Mouse (Mus musculus) Patski (cell line): Measurements from ENCODE around the gene Zfp992. TPM values are rescaled to one million over a fixed set of nuclear protein-coding genes. Genes with fewer than 3 reads are reported as not detected.
"Not testable (repeated sequence)": the region's sequence is repeated elsewhere in the genome, so short reads cannot be mapped to it uniquely, and the experiment has no call there.

Source experiments
- ATAC-seq: fragments of 100-300 bp; one replicate; pipeline ENCODE4 v1.8.0; 2021
- CTCF ChIA-PET: fragments of 350-600 bp; sonication (Branson Sonifier 250); formaldehyde crosslinking; loops from one replicate; lab custom pipeline; 2022; ENCODE audit warnings: inconsistent platforms; lab: Charles Lee
- POLR2A ChIA-PET: fragments of 350-600 bp; sonication (Branson Sonifier 250); formaldehyde crosslinking; loops from one replicate; lab custom pipeline; 2022; ENCODE audit warnings: antibody characterized with exemption, inconsistent platforms; lab: Charles Lee
- DNase-seq: peaks from one replicate; pipeline ENCODE4 v3.0.0-alpha.2; 2011; ENCODE audit warnings: low read depth, low spot score
- H3K27me3 ChIP-seq: fragments of 371-371 bp; one replicate; pipeline ENCODE4 v1.5.1; 2021
- in situ Hi-C: fragments of 300-500 bp; cut with MboI; formaldehyde crosslinking; loops from 3 replicates; pipeline ENCODE4 v1.11.1; 2018; ENCODE audit warnings: low pct_unique_long_range_greater_than_20kb, mixed read lengths
- polyA plus RNA-seq: library from polyadenylated mRNA; unstranded; gene quantifications from one replicate; pipeline ENCODE4 v1.2.3, GENCODE M21; 2021

Zfp992 gene
- 0.86 TPM for polyA plus RNA-seq

- CTCF ChIA-PET, in situ Hi-C loops, POLR2A ChIA-PET, H3K27me3 ChIP-seq, DNase-seq, ATAC-seq: not testable (repeated sequence)
Observed at GRCm38 (mm10) chr4:146448950-146449349, at the start of gene Zfp992. Gene Zfp992, plus strand, starts transcription at chr4:146449023.

- DNase-seq, CTCF ChIA-PET, ATAC-seq, POLR2A ChIA-PET, in situ Hi-C loops, H3K27me3 ChIP-seq: not testable (repeated sequence)
Observed at GRCm38 (mm10) chr4:146429467-146429866, 19.4 kb upstream of the Zfp992 start.

- ATAC-seq, POLR2A ChIA-PET, CTCF ChIA-PET, H3K27me3 ChIP-seq, in situ Hi-C loops, DNase-seq: not testable (repeated sequence)
Observed at GRCm38 (mm10) chr4:146430876-146431275, 17.9 kb upstream of the Zfp992 start.

- POLR2A ChIA-PET, in situ Hi-C loops, CTCF ChIA-PET, ATAC-seq, DNase-seq, H3K27me3 ChIP-seq: not testable (repeated sequence)
Observed at GRCm38 (mm10) chr4:146435539-146435938, 13.3 kb upstream of the Zfp992 start.

- in situ Hi-C loops, ATAC-seq, CTCF ChIA-PET, H3K27me3 ChIP-seq, POLR2A ChIA-PET, DNase-seq: not testable (repeated sequence)
Observed at GRCm38 (mm10) chr4:146437256-146437655, 11.6 kb upstream of the Zfp992 start.

- in situ Hi-C loops: not testable (repeated sequence)
Observed at GRCm38 (mm10) chr4:146444345-146444744, 4.5 kb upstream of the Zfp992 start.

GRCm38 (mm10) chr4:146445121-146445520 lies 3.7 kb upstream of the Zfp992 start:
- DNase-seq, H3K27me3 ChIP-seq, CTCF ChIA-PET, ATAC-seq, in situ Hi-C loops, POLR2A ChIA-PET: not testable (repeated sequence)

More at GRCm38 (mm10) chr4:146444345-146444744, 4.5 kb upstream of the Zfp992 start:
- DNase-seq, H3K27me3 ChIP-seq, CTCF ChIA-PET, POLR2A ChIA-PET, ATAC-seq: not testable (repeated sequence)

GRCm38 (mm10) chr4:146446135-146446534 lies 2.7 kb upstream of the Zfp992 start:
- POLR2A ChIA-PET, in situ Hi-C loops, H3K27me3 ChIP-seq, CTCF ChIA-PET, DNase-seq, ATAC-seq: not testable (repeated sequence)

- POLR2A ChIA-PET, in situ Hi-C loops, CTCF ChIA-PET: not testable (repeated sequence)
Observed at GRCm38 (mm10) chr4:146447016-146447415, 1.8 kb upstream of the Zfp992 start.

GRCm38 (mm10) chr4:146449711-146450110 lies 888 bp downstream of the Zfp992 start:
- CTCF ChIA-PET, in situ Hi-C loops, POLR2A ChIA-PET, DNase-seq, H3K27me3 ChIP-seq, ATAC-seq: not testable (repeated sequence)

More at GRCm38 (mm10) chr4:146447016-146447415, 1.8 kb upstream of the Zfp992 start:
- not testable (repeated sequence) for ATAC-seq, H3K27me3 ChIP-seq, DNase-seq

GRCm38 (mm10) chr4:146452576-146452975 lies 3.8 kb downstream of the Zfp992 start:
- POLR2A ChIA-PET, ATAC-seq, DNase-seq, H3K27me3 ChIP-seq, in situ Hi-C loops, CTCF ChIA-PET: not testable (repeated sequence)

- in situ Hi-C loops, H3K27me3 ChIP-seq, DNase-seq, ATAC-seq, POLR2A ChIA-PET, CTCF ChIA-PET: not testable (repeated sequence)
Observed at GRCm38 (mm10) chr4:146454170-146454569, 5.3 kb downstream of the Zfp992 start.
